Mouse (Mus musculus): ENCODE measurements around the gene Slc16a12.

DNA sequence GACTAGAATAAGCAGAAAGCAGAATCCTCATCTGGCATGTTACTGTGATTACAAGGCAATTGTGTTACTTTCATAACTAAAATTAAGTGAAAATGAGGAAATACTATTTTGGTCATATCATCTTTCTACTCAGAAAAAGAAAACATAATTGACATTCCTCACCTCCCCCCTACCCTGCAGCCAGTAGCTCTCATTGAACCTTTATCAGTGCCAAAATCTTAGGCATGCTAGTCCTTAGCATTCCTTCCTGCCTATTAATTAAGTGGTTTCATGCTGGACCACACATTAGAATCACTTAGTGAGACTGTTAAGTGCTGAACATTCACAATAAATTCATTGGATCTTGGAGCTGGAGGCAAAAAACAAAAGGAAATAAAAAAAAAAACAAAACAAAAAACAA is 31.0 kb upstream of the Slc16a12 start:
- TF ChIP-seq POLR2A (IDR thresholded peaks at IDR 0.05; ENCODE audit: insufficient read depth, low read depth, low read length) (no peak), CTCF (IDR thresholded peaks at IDR 0.05; ENCODE audit: insufficient read depth, low read depth, low read length) (no peak)

Data from olfactory bulb, adult 2 months (tissue).